Mouse (Mus musculus) lung, postnatal 0 days (tissue): Measurements from ENCODE around the gene Gm6993.

Experiments used
- CTCF ChIP-seq: IDR thresholded peaks from 2 replicates; pipeline ENCODE4 v1.5.1; 2016; ENCODE audit warnings: antibody characterized with exemption, mild to moderate bottlenecking
- EP300 ChIP-seq: IDR thresholded peaks from 2 replicates; pipeline ENCODE4 v1.6.1; 2016; ENCODE audit warnings: antibody characterized with exemption, mild to moderate bottlenecking, control low read depth

- TF ChIP-seq CTCF (no peak), EP300 (no peak; the same call in 1 of the 2 replicates)
These were observed 40.6 kb downstream of the Gm6993 start for GRCm38 (mm10) chr12:31281100-31281591.
